Mouse (Mus musculus): Measurements from ENCODE around the gene Ccndbp1. TPM values are rescaled to one million over a fixed set of nuclear protein-coding genes. Genes with fewer than 3 reads are reported as not detected.

The Ccndbp1 gene
- total and polyA plus RNA-seq, 3 experiments = 23.4 to 38.8 (median 33.4) TPM

GRCm38 (mm10) chr2:120959363-120959762 is 48.8 kb upstream of the Ccndbp1 start:
- Histone ChIP-seq H3K27ac (ENCODE audit: insufficient read depth, low read depth) (no peak overlapping the region), H3K9ac (ENCODE audit: insufficient read depth, low read depth) (no peak overlapping the region), H3K79me2 (replicated peaks; ENCODE audit: control insufficient read depth, extremely low read depth, insufficient read depth, poor library complexity, severe bottlenecking) (peaks cover 16% of the 10 kb centered on the region; the same call in 1 of the 2 replicates), H3K36me3 (replicated peaks in 1 of 2; ENCODE audit: control insufficient read depth in 1 of 2, insufficient read depth in 1 of 2, low read length in 1 of 2) (peaks cover 9 to 52% of the 10 kb centered on the region in 2 experiments), H3K9me3 (replicated peaks; ENCODE audit: low read length) (no peaks in the 10 kb centered on the region), H3K4me1 (ENCODE audit: control insufficient read depth in 1 of 2, insufficient read depth in 2 of 2) (no peaks in the 10 kb centered on the region), H3K4me2 (ENCODE audit: insufficient read depth, low read depth, poor library complexity, severe bottlenecking) (no peak overlapping the region), H3K4me3 (replicated peaks in 1 of 3; ENCODE audit: low read depth in 2 of 3, low read length in 2 of 3, poor library complexity in 1 of 3) (no peak overlapping the region), H3K27me3 (replicated peaks) (no peaks in the 10 kb centered on the region)
- dilution Hi-C loops (cut with MboI; ENCODE audit: extremely low pct_ligation_motif_present, extremely low pct_unique_long_range_greater_than_20kb, low sequenced_read_pairs) = no loop called here
- in situ Hi-C loops (cut with MboI; ENCODE audit: low pct_ligation_motif_present, low pct_unique_long_range_greater_than_20kb, low sequenced_read_pairs) = no loop called here
- no peak for DNase-seq (ENCODE audit: extremely low read depth)
- TF ChIP-seq MEF2A (IDR thresholded peaks at IDR 0.05; ENCODE audit: borderline replicate concordance, low read depth, low read length) = no peak
- no peak for TF ChIP-seq EP300 (IDR thresholded peaks at IDR 0.05; ENCODE audit: low read length)
- no peak for TF ChIP-seq RAD21 (IDR thresholded peaks at IDR 0.05; ENCODE audit: low read depth, low read length)
- no peak for TF ChIP-seq MAFK (IDR thresholded peaks at IDR 0.05; ENCODE audit: insufficient replicate concordance, low read length)
- no peak for TF ChIP-seq ZC3H11A (IDR thresholded peaks at IDR 0.05; ENCODE audit: low read depth, low read length)
- no peak for TF ChIP-seq MAZ (IDR thresholded peaks at IDR 0.05; ENCODE audit: low read depth, low read length)
- TF ChIP-seq JUND (conservative IDR thresholded peaks at IDR 0.05; ENCODE audit: low read depth, low read length) = no peak
- TF ChIP-seq E2F4 (IDR thresholded peaks at IDR 0.05; ENCODE audit: insufficient replicate concordance, low read depth, low read length) = no peak
- no peak for TF ChIP-seq UBTF (IDR thresholded peaks at IDR 0.05; ENCODE audit: low read depth, low read length)
- no peak for TF ChIP-seq ELF1 (IDR thresholded peaks at IDR 0.05; ENCODE audit: low read depth, low read length)
- no peak for TF ChIP-seq RCOR1 (conservative IDR thresholded peaks at IDR 0.05; ENCODE audit: low read depth, low read length)
- no peak for TF ChIP-seq TCF12 (IDR thresholded peaks at IDR 0.05; ENCODE audit: low read depth, low read length)
- no peak for TF ChIP-seq ZMIZ1 (IDR thresholded peaks at IDR 0.05; ENCODE audit: low read depth, low read length)
- no peak for TF ChIP-seq MYC (IDR thresholded peaks at IDR 0.05; ENCODE audit: low read depth, low read length)
- TF ChIP-seq CHD1 (IDR thresholded peaks at IDR 0.05; ENCODE audit: low read depth, low read length) = no peak
- no peak for TF ChIP-seq NELFE (IDR thresholded peaks at IDR 0.05; ENCODE audit: low read depth, low read length)
- no peak for TF ChIP-seq CTCF (conservative IDR thresholded peaks at IDR 0.05 in 1 of 2, IDR thresholded peaks at IDR 0.05 in 1 of 2; ENCODE audit: low read depth in 2 of 2, low read length in 2 of 2)

GRCm38 (mm10) chr2:120959827-120960226 is 48.4 kb upstream of the Ccndbp1 start:
- Histone ChIP-seq H3K4me1 (ENCODE audit: control insufficient read depth in 1 of 2, insufficient read depth in 2 of 2) (no peaks in the 10 kb centered on the region), H3K79me2 (replicated peaks; ENCODE audit: control insufficient read depth, extremely low read depth, insufficient read depth, poor library complexity, severe bottlenecking) (peaks cover 16% of the 10 kb centered on the region; the same call in 1 of the 2 replicates), H3K4me3 (replicated peaks in 1 of 3; ENCODE audit: low read depth in 2 of 3, low read length in 2 of 3, poor library complexity in 1 of 3) (no peak overlapping the region), H3K36me3 (replicated peaks in 1 of 2; ENCODE audit: control insufficient read depth in 1 of 2, insufficient read depth in 1 of 2, low read length in 1 of 2) (peaks cover 9 to 48% of the 10 kb centered on the region in 2 experiments), H3K27ac (ENCODE audit: insufficient read depth, low read depth) (no peak overlapping the region), H3K9me3 (replicated peaks; ENCODE audit: low read length) (no peaks in the 10 kb centered on the region), H3K9ac (ENCODE audit: insufficient read depth, low read depth) (no peak overlapping the region), H3K27me3 (replicated peaks) (no peaks in the 10 kb centered on the region), H3K4me2 (ENCODE audit: insufficient read depth, low read depth, poor library complexity, severe bottlenecking) (no peak overlapping the region)
- TF ChIP-seq HCFC1 (IDR thresholded peaks at IDR 0.05; ENCODE audit: low read depth, low read length) (no peak), E2F4 (IDR thresholded peaks at IDR 0.05; ENCODE audit: insufficient replicate concordance, low read depth, low read length) (no peak), USF2 (conservative IDR thresholded peaks at IDR 0.05; ENCODE audit: low read depth, low read length) (no peak), ZMIZ1 (IDR thresholded peaks at IDR 0.05; ENCODE audit: low read depth, low read length) (no peak), RCOR1 (conservative IDR thresholded peaks at IDR 0.05; ENCODE audit: low read depth, low read length) (no peak), CTCF (conservative IDR thresholded peaks at IDR 0.05 in 1 of 2, IDR thresholded peaks at IDR 0.05 in 1 of 2; ENCODE audit: low read depth in 2 of 2, low read length in 2 of 2) (no peak)
- DNase-seq (ENCODE audit: extremely low read depth) = no peak
- in situ Hi-C loops (cut with MboI; ENCODE audit: low pct_ligation_motif_present, low pct_unique_long_range_greater_than_20kb, low sequenced_read_pairs) (no loop called here), dilution Hi-C loops (cut with MboI; ENCODE audit: extremely low pct_ligation_motif_present, extremely low pct_unique_long_range_greater_than_20kb, low sequenced_read_pairs) (no loop called here)

Data from CH12.LX (cell line).